Mouse (Mus musculus) frontal cortex, adult 2 months (tissue): ENCODE results near the gene Tcp11l1. TPM values are rescaled to one million over a fixed set of nuclear protein-coding genes. Genes with fewer than 3 reads are reported as not detected.

Experiments used
- polyA plus RNA-seq: library from polyadenylated mRNA; depleted of rRNA; stranded (reverse); fragments of >200 nt; gene quantifications from 2 replicates; pipeline ENCODE4 v1.2.3, GENCODE M21; 2012; rRNA removed

Gene Tcp11l1
- polyA plus RNA-seq, 1 experiment = 17.5 TPM

Other genes with a start within 250 kb of the Tcp11l1 start
- gene Hipk3, start 217.7 kb downstream of the Tcp11l1 start, polyA plus RNA-seq = 32.2 and 33.3 TPM in 2 replicates
- gene Cstf3, start 121.6 kb downstream of the Tcp11l1 start, polyA plus RNA-seq = 42.8 and 43.4 TPM in 2 replicates
- gene Pin1rt1, start 4.2 kb upstream of the Tcp11l1 start, polyA plus RNA-seq = not detected in 2 replicates
- gene Depdc7, start 30.7 kb upstream of the Tcp11l1 start, polyA plus RNA-seq = 1.5 and 1.8 TPM in 2 replicates
- 6.1 and 6.9 TPM in 2 replicates for gene Qser1, start 104.6 kb upstream of the Tcp11l1 start, polyA plus RNA-seq
- 0.13 and 0.16 TPM in 2 replicates for gene Prrg4, start 137.7 kb upstream of the Tcp11l1 start, polyA plus RNA-seq
- 3.2 and 5.3 TPM in 2 replicates for gene Ccdc73, start 155.6 kb upstream of the Tcp11l1 start, polyA plus RNA-seq